Mouse (Mus musculus) gonadal fat pad, adult 2 months (tissue): ENCODE measurements around the gene Dnaic1. TPM values are rescaled to one million over a fixed set of nuclear protein-coding genes. Genes with fewer than 3 reads are reported as not detected.

Experiments used
- polyA plus RNA-seq: library from polyadenylated mRNA; depleted of rRNA; stranded (reverse); fragments of >200 nt; gene quantifications from 2 replicates; pipeline ENCODE4 v1.2.3, GENCODE M21; 2012; rRNA removed

The Dnaic1 gene
- polyA plus RNA-seq, 1 experiment, result 1.5 TPM

Other genes with a start within 250 kb of the Dnaic1 start
- 28.8 and 35.3 TPM in 2 replicates for gene Ubap1, start 220.8 kb upstream of the Dnaic1 start, polyA plus RNA-seq
- gene Kif24, start 104.9 kb upstream of the Dnaic1 start, polyA plus RNA-seq, result 1.1 TPM in 2 replicates
- gene Nudt2, start 104.6 kb upstream of the Dnaic1 start, polyA plus RNA-seq, result 23.6 and 24.1 TPM in 2 replicates
- gene AI464131, start 66.7 kb upstream of the Dnaic1 start, polyA plus RNA-seq, result 16.2 and 17.2 TPM in 2 replicates
- gene 1110017D15Rik, start 52.4 kb upstream of the Dnaic1 start, polyA plus RNA-seq, result 5.6 and 11.1 TPM in 2 replicates
- 16.5 and 22.6 TPM in 2 replicates for gene Fam219a, start 237 bp upstream of the Dnaic1 start, polyA plus RNA-seq
- gene Enho, start 70.5 kb downstream of the Dnaic1 start, polyA plus RNA-seq, result 13.0 and 17.2 TPM in 2 replicates
- 10.7 and 12.1 TPM in 2 replicates for gene Cntfr, start 127.3 kb downstream of the Dnaic1 start, polyA plus RNA-seq
- gene Il11ra1, start 130.2 kb downstream of the Dnaic1 start, polyA plus RNA-seq, result 67.3 and 81.0 TPM in 2 replicates
- 32.6 and 36.2 TPM in 2 replicates for gene Rpp25l, start 143.8 kb downstream of the Dnaic1 start, polyA plus RNA-seq
- 77.0 and 98.9 TPM in 2 replicates for gene Dctn3, start 153.4 kb downstream of the Dnaic1 start, polyA plus RNA-seq
- gene Arid3c, start 161.4 kb downstream of the Dnaic1 start, polyA plus RNA-seq, result not detected in 2 replicates
- 55.6 and 64.3 TPM in 2 replicates for gene Galt, start 185.5 kb downstream of the Dnaic1 start, polyA plus RNA-seq
- gene Sigmar1, start 186.4 kb downstream of the Dnaic1 start, polyA plus RNA-seq, result 147 and 200 TPM in 2 replicates
- 38.8 and 48.3 TPM in 2 replicates for gene Ccl27a, start 204.5 kb downstream of the Dnaic1 start, polyA plus RNA-seq